Mouse (Mus musculus) CD4-positive, CD25-positive, alpha-beta regulatory T cell, adult 4 months (primary cell): ENCODE results near the gene Rps19. TPM values are rescaled to one million over a fixed set of nuclear protein-coding genes. Genes with fewer than 3 reads are reported as not detected.

Experiments used
- ATAC-seq: one replicate; pipeline ENCODE4 v1.8.0; 2017
- polyA plus RNA-seq, 2 experiments: library from polyadenylated mRNA; unstranded; fragments of 100-300 nt; shearing (Covaris generic); gene quantifications; one replicate each; pipeline ENCODE4 v1.2.1; 2017

Rps19 gene
- polyA plus RNA-seq, 2 experiments from 2014 or later: 12,099 to 13,283 TPM

- no peak for ATAC-seq
These were observed 19.3 kb downstream of the Rps19 start for GRCm38 (mm10) chr7:24903444-24903825.

- peak; percentile 74 for ATAC-seq
These were observed 19.9 kb downstream of the Rps19 start for GRCm38 (mm10) chr7:24904070-24904483.

- no peak for ATAC-seq
These were observed 20.8 kb downstream of the Rps19 start for GRCm38 (mm10) chr7:24904936-24905335.

DNA sequence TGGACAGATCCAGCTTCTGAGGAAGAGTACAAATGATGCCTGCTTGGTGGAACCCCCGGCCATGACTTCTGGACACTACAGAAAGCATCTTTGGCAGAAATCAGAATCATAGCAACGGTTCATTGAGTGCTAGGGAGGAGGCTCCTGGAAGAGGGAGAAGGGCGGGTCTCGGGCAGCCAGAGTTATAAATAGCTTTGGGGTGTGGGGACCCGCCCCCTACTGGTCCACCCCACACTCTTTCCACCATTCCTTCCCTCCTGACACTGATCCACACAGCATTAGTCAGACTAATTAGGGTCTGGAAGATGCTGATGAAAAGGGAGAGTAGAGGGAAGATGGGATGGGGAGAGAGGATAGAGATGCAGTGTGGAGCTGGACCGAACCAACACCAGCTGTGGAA is 22.4 kb downstream of the Rps19 start:
- no peak for ATAC-seq

DNA sequence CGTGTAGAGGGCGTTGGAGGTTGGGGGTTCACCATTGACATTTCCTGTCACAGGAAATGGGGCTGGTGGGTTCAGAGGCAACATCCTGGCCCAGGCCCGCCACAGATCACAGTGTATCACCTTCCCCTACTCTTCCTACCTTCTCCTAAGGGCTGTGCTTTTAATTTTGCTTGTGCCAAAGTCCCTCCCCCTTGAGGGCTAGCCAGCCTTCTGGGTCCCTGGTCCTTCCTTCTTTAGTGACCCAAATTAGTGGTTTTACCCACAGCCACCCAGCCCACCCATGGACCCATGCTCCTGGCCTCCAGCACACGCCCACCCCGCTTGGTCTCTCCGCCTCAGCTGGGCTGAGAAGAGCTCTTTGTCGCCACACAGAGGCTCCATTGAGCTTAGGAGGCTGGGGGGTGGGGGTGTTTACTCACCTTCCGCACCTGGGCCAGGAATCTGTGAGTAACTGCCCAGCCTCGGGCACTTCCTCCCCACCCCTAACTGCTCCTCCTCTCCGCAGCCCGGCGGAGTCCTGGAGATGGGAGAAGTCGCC is 23.1 kb downstream of the Rps19 start:
- peak; percentile 71 for ATAC-seq

DNA sequence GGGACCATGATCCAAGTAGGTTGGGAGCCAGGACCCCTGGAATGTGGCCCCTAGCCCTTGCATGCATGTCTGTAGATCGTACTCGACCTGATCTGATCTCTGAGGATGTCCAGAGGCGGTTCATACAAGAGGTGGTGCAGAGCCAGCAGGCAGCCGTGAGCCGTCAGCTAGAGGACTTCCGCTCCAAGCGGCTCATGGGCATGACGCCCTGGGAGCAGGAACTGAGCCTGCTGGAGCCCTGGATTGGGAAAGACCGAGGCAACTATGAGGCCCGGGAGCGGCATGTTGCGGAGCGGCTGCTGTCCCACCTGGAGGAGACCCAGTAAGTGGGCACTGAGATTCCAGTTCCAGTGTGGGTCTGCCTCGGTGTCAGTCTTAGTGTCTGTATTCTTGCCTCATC is 28.3 kb downstream of the Rps19 start:
- no peak for ATAC-seq

- no peak for ATAC-seq
These were observed 34.7 kb downstream of the Rps19 start for GRCm38 (mm10) chr7:24918763-24919323.

- ATAC-seq: peak; percentile 29
These were observed 35.6 kb downstream of the Rps19 start for GRCm38 (mm10) chr7:24919728-24920127.

- no peak for ATAC-seq
These were observed 46.3 kb downstream of the Rps19 start for GRCm38 (mm10) chr7:24930475-24930874.

GRCm38 (mm10) chr7:24931651-24932050 is 47.5 kb downstream of the Rps19 start:
- no peak for ATAC-seq

Other genes starting within 250 kb of the Rps19 start
- not detected for gene Lypd3, start 247.8 kb upstream of the Rps19 start, polyA plus RNA-seq
- not detected for gene Tex101, start 207.7 kb upstream of the Rps19 start, polyA plus RNA-seq
- gene BC049730, start 175.1 kb upstream of the Rps19 start, polyA plus RNA-seq: not detected
- not detected for gene Gm4763, start 157.5 kb upstream of the Rps19 start, polyA plus RNA-seq
- gene Cd177, start 124.1 kb upstream of the Rps19 start, polyA plus RNA-seq: not detected
- gene Ceacam10, start 107.2 kb upstream of the Rps19 start, polyA plus RNA-seq: not detected
- 10 to 100 TPM; 22.4 to 44.8 TPM for gene Gm9844, start 22.2 kb upstream of the Rps19 start, polyA plus RNA-seq
- not detected for gene Lypd4, start 14.4 kb upstream of the Rps19 start, polyA plus RNA-seq
- gene Dmrtc2, start 14.3 kb upstream of the Rps19 start, polyA plus RNA-seq: not detected
- gene Cd79a, start 13.0 kb downstream of the Rps19 start, polyA plus RNA-seq: 10 to 100 TPM in 1 of 2 experiments, 1 to 10 TPM in 1; 2.2 to 28.9 TPM
- 100 to 1,000 TPM; 166 to 183 TPM for gene Arhgef1, start 18.5 kb downstream of the Rps19 start, polyA plus RNA-seq
- not detected for gene Gm4881, start 60.1 kb downstream of the Rps19 start, polyA plus RNA-seq
- 100 to 1,000 TPM; 187 to 237 TPM for gene Rabac1, start 88.4 kb downstream of the Rps19 start, polyA plus RNA-seq
- 1 to 10 TPM; 2.3 TPM for gene Atp1a3, start 121.6 kb downstream of the Rps19 start, polyA plus RNA-seq
- 1 to 10 TPM; 4.1 to 4.5 TPM for gene Grik5, start 188.0 kb downstream of the Rps19 start, polyA plus RNA-seq
- 10 to 100 TPM; 11.3 to 15.1 TPM for gene Zfp574, start 188.2 kb downstream of the Rps19 start, polyA plus RNA-seq